Mouse (Mus musculus): ENCODE results near the gene Ccr4. TPM values are rescaled to one million over a fixed set of nuclear protein-coding genes. Genes with fewer than 3 reads are reported as not detected.

Gene Ccr4
- polyA plus RNA-seq (2015; fragmentation: Nextera tagmentation; extraction: Ambion mirVana): not detected in 2 replicates

DNA sequence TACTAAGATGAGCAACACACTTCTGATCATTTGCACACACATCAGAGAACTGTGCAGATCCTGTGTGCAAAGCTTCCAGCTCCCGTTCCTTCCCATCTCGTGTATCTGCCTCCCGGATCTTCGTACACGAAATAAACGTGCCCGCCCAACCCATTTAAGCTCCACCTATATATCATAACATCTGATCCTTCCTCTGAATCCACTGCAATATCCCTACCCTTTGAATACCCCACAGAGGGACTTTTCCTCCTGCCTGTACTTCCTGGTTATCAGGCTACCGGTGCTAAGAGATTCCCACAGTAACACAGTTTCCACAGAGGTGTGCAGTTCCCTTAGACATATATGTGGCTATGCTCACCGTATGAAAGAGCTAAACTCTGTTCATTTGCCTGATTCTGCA, at the start of gene Ccr4:
Ccr4 (minus strand) TSS at position 101 of the 400 bp plus-strand sequence.
- no peaks in the 10 kb centered on the region for H3K27me3 ChIP-seq
- H3K9ac ChIP-seq: no peak within 1 kb of the TSS
- H3K4me3 ChIP-seq: no peak within 1 kb of the TSS
- ATAC-seq (ENCODE audit: low FRiP score): no peak
- peaks cover 9% of the 10 kb centered on the region; the same call in 1 of the 2 replicates for H3K36me3 ChIP-seq
- H3K4me2 ChIP-seq: no peak within 1 kb of the TSS
- no peaks in the 10 kb centered on the region for H3K4me1 ChIP-seq (replicated peaks)
- 91% methylated on average over 9 of the region's 9 CpGs for WGBS
- no peaks in the 10 kb centered on the region for H3K9me3 ChIP-seq
- H3K27ac ChIP-seq: no peak within 1 kb of the TSS

- Histone ChIP-seq H3K27ac (no peak overlapping the region), H3K36me3 (no peaks in the 10 kb centered on the region), H3K4me1 (replicated peaks) (peaks cover 23% of the 10 kb centered on the region), H3K4me3 (no peak overlapping the region), H3K27me3 (peaks cover 8% of the 10 kb centered on the region), H3K4me2 (no peak overlapping the region), H3K9ac (no peak overlapping the region), H3K9me3 (no peaks in the 10 kb centered on the region)
- no peak for ATAC-seq (ENCODE audit: low FRiP score)
Observed at GRCm38 (mm10) chr9:114553828-114554227, 49.1 kb upstream of the Ccr4 start.

DNA sequence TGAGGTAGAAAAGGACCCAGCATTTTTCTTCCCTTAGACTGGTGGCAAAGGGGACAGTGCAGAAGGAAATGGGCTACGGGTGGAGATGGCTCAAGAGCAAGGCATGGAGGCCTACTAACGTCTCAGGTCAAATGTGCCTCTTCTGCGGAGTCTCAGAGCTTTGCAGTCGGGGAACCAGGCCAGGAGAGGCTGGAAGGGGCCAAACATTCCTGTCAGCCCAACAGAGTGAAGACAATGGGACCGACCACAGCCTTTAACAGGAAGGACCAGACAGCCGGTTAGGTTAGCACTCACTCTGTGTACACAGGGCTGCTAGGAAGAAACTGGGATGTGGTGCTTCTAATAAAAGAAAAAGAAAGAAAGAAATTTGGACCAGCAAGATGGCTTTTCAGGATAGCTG, 45.3 kb upstream of the Ccr4 start:
- no peaks in the 10 kb centered on the region for H3K36me3 ChIP-seq
- no peaks in the 10 kb centered on the region for H3K9me3 ChIP-seq
- H3K9ac ChIP-seq: no peak overlapping the region
- no peak overlapping the region for H3K27ac ChIP-seq
- WGBS: 16% methylated on average over 6 of the region's 6 CpGs
- no peaks in the 10 kb centered on the region for H3K27me3 ChIP-seq
- ATAC-seq (ENCODE audit: low FRiP score): no peak
- H3K4me3 ChIP-seq: no peak overlapping the region
- H3K4me2 ChIP-seq: no peak overlapping the region
- peaks cover 36% of the 10 kb centered on the region for H3K4me1 ChIP-seq (replicated peaks)

- 8% methylated on average over 5 of the region's 5 CpGs for WGBS
- no peak for ATAC-seq (ENCODE audit: low FRiP score)
- H3K9ac ChIP-seq: no peak overlapping the region
Observed at GRCm38 (mm10) chr9:114549117-114549516, 44.4 kb upstream of the Ccr4 start.

DNA sequence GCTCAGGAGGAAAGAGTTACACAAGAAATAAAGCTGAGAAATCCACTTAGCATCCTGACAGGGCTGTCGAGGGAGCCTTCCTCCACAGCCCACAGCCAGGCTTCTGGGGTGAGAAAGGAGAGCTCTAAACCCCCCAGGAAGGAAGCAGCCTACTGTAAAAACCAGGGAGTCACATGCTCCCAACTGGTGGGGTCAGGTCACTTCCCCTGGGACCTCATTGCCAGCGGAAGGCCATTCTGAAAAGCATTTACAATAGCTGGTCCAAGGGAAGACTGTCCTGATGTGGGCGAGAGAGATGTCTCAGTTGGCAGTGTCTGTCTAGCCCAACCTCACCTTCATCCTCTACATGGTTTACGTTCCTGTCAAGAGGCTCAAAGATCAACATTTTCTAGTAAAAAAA, 43.8 kb upstream of the Ccr4 start:
- Histone ChIP-seq H3K9ac (no peak overlapping the region), H3K27me3 (no peaks in the 10 kb centered on the region), H3K36me3 (no peaks in the 10 kb centered on the region), H3K4me3 (no peak overlapping the region), H3K27ac (no peak overlapping the region), H3K9me3 (no peaks in the 10 kb centered on the region), H3K4me2 (no peak overlapping the region), H3K4me1 (replicated peaks) (peaks cover 38% of the 10 kb centered on the region)
- no peak for ATAC-seq (ENCODE audit: low FRiP score)
- 23% methylated on average over 4 of the region's 4 CpGs for WGBS

More at GRCm38 (mm10) chr9:114549117-114549516, 44.4 kb upstream of the Ccr4 start:
- Histone ChIP-seq H3K27ac (no peak overlapping the region), H3K4me3 (no peak overlapping the region), H3K4me2 (no peak overlapping the region), H3K9me3 (no peaks in the 10 kb centered on the region), H3K4me1 (replicated peaks) (peaks cover 34% of the 10 kb centered on the region), H3K36me3 (no peaks in the 10 kb centered on the region), H3K27me3 (no peaks in the 10 kb centered on the region)

DNA sequence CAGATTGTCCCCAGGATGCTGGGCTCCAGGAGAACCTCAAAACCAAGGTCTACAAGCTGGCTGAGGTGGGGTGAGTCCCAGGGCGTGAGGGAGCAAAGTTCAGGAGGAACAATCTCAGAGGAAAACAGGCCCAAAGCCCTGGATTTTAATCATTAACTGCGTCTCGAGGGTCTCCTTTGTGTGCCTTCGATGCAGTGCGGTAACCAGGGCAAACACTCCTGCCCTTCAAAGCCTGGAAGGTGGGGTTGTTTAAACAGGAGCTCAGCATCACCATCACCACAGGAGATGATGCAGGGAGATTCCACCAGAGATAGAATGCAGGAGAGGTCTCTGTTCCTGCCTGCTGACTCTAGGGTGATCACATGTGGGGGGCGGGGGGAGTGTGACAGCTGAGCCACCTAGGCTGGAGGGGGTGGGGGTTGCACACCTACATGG, 42.9 kb upstream of the Ccr4 start:
- 28% methylated on average over 6 of the region's 6 CpGs for WGBS
- Histone ChIP-seq H3K27me3 (no peaks in the 10 kb centered on the region), H3K27ac (no peak overlapping the region), H3K9me3 (no peaks in the 10 kb centered on the region), H3K4me1 (replicated peaks) (peaks cover 38% of the 10 kb centered on the region), H3K4me3 (no peak overlapping the region), H3K36me3 (no peaks in the 10 kb centered on the region), H3K9ac (no peak overlapping the region), H3K4me2 (no peak overlapping the region)
- no peak for ATAC-seq (ENCODE audit: low FRiP score)

GRCm38 (mm10) chr9:114546765-114547164, 42.0 kb upstream of the Ccr4 start:
- 70% methylated on average over 12 of the region's 12 CpGs for WGBS
- ATAC-seq (ENCODE audit: low FRiP score): no peak
- H3K27ac ChIP-seq: no peak overlapping the region
- no peak overlapping the region for H3K4me2 ChIP-seq
- H3K4me1 ChIP-seq (replicated peaks): peaks cover 38% of the 10 kb centered on the region
- H3K9me3 ChIP-seq: no peaks in the 10 kb centered on the region
- no peak overlapping the region for H3K9ac ChIP-seq
- no peaks in the 10 kb centered on the region for H3K27me3 ChIP-seq
- no peak overlapping the region for H3K4me3 ChIP-seq
- H3K36me3 ChIP-seq: no peaks in the 10 kb centered on the region

DNA sequence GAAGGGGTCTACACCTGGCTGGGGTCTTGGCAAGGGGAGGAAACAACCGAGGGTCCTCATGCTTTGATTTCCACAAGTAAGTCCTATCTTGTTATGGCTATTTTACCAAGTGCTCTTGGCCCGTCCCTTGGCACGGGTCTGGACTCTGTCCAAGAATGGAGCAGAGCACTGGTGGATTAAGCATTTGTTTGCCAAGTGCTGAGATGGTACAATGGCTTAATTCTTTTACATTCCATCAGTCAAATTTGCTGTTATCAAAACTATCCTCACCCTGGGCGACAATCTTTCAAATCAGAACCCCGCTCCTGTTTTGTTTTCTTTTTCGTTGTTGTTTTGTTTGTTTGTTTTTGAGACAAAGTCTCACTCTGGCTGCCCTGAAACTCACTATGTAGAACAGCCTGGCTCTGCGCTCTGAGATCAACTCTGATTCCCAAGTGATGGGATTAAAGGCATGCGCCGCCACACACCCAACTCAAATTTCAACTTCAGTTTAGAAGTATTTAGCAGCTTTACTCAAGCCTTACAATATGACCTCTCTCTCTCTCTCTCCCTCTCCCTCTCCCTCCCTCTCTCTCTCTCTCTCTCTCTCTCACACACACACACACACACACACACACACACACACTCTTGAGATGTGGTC, 40.2 kb upstream of the Ccr4 start:
- H3K9ac ChIP-seq: no peak overlapping the region
- H3K36me3 ChIP-seq: no peaks in the 10 kb centered on the region
- peaks cover 41% of the 10 kb centered on the region for H3K4me1 ChIP-seq (replicated peaks)
- H3K27ac ChIP-seq: no peak overlapping the region
- WGBS: 50% methylated on average over 9 of the region's 9 CpGs
- H3K4me2 ChIP-seq: no peak overlapping the region
- H3K9me3 ChIP-seq: no peaks in the 10 kb centered on the region
- no peak overlapping the region for H3K4me3 ChIP-seq
- no peaks in the 10 kb centered on the region for H3K27me3 ChIP-seq
- no peak for ATAC-seq (ENCODE audit: low FRiP score)

GRCm38 (mm10) chr9:114543882-114544753, 39.4 kb upstream of the Ccr4 start:
- Histone ChIP-seq H3K27me3 (no peaks in the 10 kb centered on the region), H3K36me3 (no peaks in the 10 kb centered on the region), H3K4me1 (replicated peaks) (peaks cover 38% of the 10 kb centered on the region), H3K27ac (no peak overlapping the region), H3K4me2 (no peak overlapping the region), H3K9ac (no peak overlapping the region), H3K9me3 (no peaks in the 10 kb centered on the region), H3K4me3 (no peak overlapping the region)
- 58% methylated on average over 16 of the region's 17 CpGs for whole genome bisulfite sequencing
- no peak for ATAC-seq (ENCODE audit: low FRiP score)

DNA sequence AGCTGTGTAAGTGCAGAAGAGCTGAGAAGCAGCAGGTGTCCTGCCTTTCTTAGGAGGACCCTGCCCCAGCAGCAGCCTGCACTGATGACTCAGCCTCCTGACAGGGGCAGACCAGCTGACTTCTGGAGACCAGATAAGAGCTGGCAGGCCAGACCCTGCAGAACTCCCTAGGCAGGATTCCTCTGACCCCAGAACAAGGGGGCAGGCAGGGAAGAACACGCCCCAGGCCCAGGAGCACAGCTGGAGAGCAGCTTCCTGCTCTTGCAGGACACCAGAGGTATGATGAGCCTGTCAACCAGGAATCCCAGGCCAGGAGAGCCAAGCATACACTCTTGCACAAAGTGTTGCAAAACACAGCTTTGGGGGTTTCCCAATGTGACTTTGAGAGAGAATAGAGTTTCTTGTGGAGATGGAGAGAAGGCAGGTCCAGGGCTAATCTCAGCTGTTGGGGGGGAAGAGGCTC, 36.6 kb upstream of the Ccr4 start:
- no peak overlapping the region for H3K4me2 ChIP-seq
- no peaks in the 10 kb centered on the region for H3K9me3 ChIP-seq
- no peak overlapping the region for H3K9ac ChIP-seq
- 17% methylated on average over 1 of the region's 1 CpGs for WGBS
- no peak overlapping the region for H3K4me3 ChIP-seq
- H3K27ac ChIP-seq: no peak overlapping the region
- no peaks in the 10 kb centered on the region for H3K27me3 ChIP-seq
- ATAC-seq (ENCODE audit: low FRiP score): no peak
- no peaks in the 10 kb centered on the region for H3K36me3 ChIP-seq
- H3K4me1 ChIP-seq (replicated peaks): peaks cover 31% of the 10 kb centered on the region

GRCm38 (mm10) chr9:114538996-114539563, 34.4 kb upstream of the Ccr4 start:
- WGBS: 67% methylated on average over 7 of the region's 7 CpGs
- Histone ChIP-seq H3K9ac (no peak overlapping the region), H3K27me3 (no peaks in the 10 kb centered on the region), H3K27ac (no peak overlapping the region), H3K9me3 (no peaks in the 10 kb centered on the region), H3K36me3 (no peaks in the 10 kb centered on the region), H3K4me1 (replicated peaks) (peaks cover 21% of the 10 kb centered on the region), H3K4me3 (no peak overlapping the region), H3K4me2 (no peak overlapping the region)
- ATAC-seq (ENCODE audit: low FRiP score): no peak

DNA sequence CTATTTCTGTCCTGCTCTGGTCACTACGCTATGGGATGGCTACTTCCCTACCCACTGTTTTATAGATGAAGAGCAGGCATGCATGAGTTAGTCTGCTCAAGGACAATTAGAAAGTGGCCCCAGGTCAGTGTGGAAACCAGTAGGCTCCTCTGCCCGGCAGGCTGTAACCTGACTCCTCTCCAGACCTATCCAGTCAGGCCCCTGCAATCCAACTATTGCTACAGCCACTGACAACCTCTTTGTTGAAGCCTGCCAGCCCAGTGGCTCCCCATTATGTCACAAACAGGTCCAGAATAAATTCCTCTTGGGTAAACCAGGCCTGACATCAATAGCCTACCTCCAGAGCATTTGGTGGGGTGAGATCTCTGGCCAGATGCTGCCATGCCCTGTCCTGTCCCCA, 31.9 kb upstream of the Ccr4 start:
- no peak overlapping the region for H3K4me3 ChIP-seq
- no peak for ATAC-seq (ENCODE audit: low FRiP score)
- no peak overlapping the region for H3K27ac ChIP-seq
- no peaks in the 10 kb centered on the region for H3K36me3 ChIP-seq
- 29% methylated on average over 2 of the region's 2 CpGs for WGBS
- H3K4me2 ChIP-seq: no peak overlapping the region
- H3K9me3 ChIP-seq: no peaks in the 10 kb centered on the region
- no peaks in the 10 kb centered on the region for H3K27me3 ChIP-seq
- H3K9ac ChIP-seq: no peak overlapping the region
- peaks cover 18% of the 10 kb centered on the region for H3K4me1 ChIP-seq (replicated peaks)
